Mouse (Mus musculus): ENCODE data around the gene Ggta1.

GRCm38 (mm10) chr2:35464089-35464534, 1.1 kb upstream of the Ggta1 start:
- TF ChIP-seq POLR2A (IDR thresholded peaks at IDR 0.05; ENCODE audit: extremely low read depth, insufficient read depth, low read length) (no peak), CTCF (IDR thresholded peaks at IDR 0.05; ENCODE audit: extremely low read depth, insufficient read depth, low read length) (no peak)
